Mouse (Mus musculus) mature B cell (primary cell): ENCODE data around the gene Popdc2.
"Not testable (repeated sequence)": the region's sequence is repeated elsewhere in the genome, so short reads cannot be mapped to it uniquely, and the experiment has no call there.

ENCODE experiments used
- in situ Hi-C: fragments of 300-500 bp; cut with MboI; formaldehyde crosslinking; loops from 2 replicates; pipeline ENCODE4 v1.14.3; 2019

Popdc2 gene

GRCm38 (mm10) chr16:38361933-38362332 is at the start of gene Popdc2:
Popdc2 (plus strand) TSS chr16:38362209.
- in situ Hi-C loops: no loop called here

- in situ Hi-C loops: no loop called here
Measured at GRCm38 (mm10) chr16:38318492-38318891, 43.5 kb upstream of the Popdc2 start.

GRCm38 (mm10) chr16:38319087-38319486 is 42.9 kb upstream of the Popdc2 start:
- in situ Hi-C loops: no loop called here

GRCm38 (mm10) chr16:38321452-38321935 is 40.5 kb upstream of the Popdc2 start:
- in situ Hi-C loops: no loop called here

- in situ Hi-C loops: no loop called here
Measured at GRCm38 (mm10) chr16:38324311-38324710, 37.7 kb upstream of the Popdc2 start.

GRCm38 (mm10) chr16:38326778-38327397 is 35.1 kb upstream of the Popdc2 start:
- in situ Hi-C loops: no loop called here

GRCm38 (mm10) chr16:38329340-38329739 is 32.7 kb upstream of the Popdc2 start:
- in situ Hi-C loops: no loop called here

- in situ Hi-C loops: no loop called here
Measured at GRCm38 (mm10) chr16:38334431-38334830, 27.6 kb upstream of the Popdc2 start.

- in situ Hi-C loops: not testable (repeated sequence)
Measured at GRCm38 (mm10) chr16:38338077-38338476, 23.9 kb upstream of the Popdc2 start.

- in situ Hi-C loops: loop anchor here (10.0 kb wide), 2 partner anchors 163 to 383 kb away; no protein-coding TSS in a partner anchor
Measured at GRCm38 (mm10) chr16:38341396-38342324, 20.3 kb upstream of the Popdc2 start, which contains the start of gene Maats1. Maats1 (minus strand) TSS chr16:38342143.

GRCm38 (mm10) chr16:38344941-38345725 is 16.9 kb upstream of the Popdc2 start:
- in situ Hi-C loops: loop anchor here (10.0 kb wide), 2 partner anchors 160 to 380 kb away; no protein-coding TSS in a partner anchor

- in situ Hi-C loops: loop anchor here (10.0 kb wide), 2 partner anchors 158 to 378 kb away; no protein-coding TSS in a partner anchor
Measured at GRCm38 (mm10) chr16:38346529-38347325, 15.3 kb upstream of the Popdc2 start, which contains the start of the genes Cox17 and Gm21987. Cox17 (plus strand) TSS chr16:38346991. Gm21987 (plus strand) TSS chr16:38347040.

- in situ Hi-C loops: loop anchor here (10.0 kb wide), 2 partner anchors 157 to 377 kb away; no protein-coding TSS in a partner anchor
Measured at GRCm38 (mm10) chr16:38347588-38347987, 14.4 kb upstream of the Popdc2 start.

- in situ Hi-C loops: loop anchor here (10.0 kb wide), 2 partner anchors 157 to 377 kb away; no protein-coding TSS in a partner anchor
Measured at GRCm38 (mm10) chr16:38348217-38348761, 13.7 kb upstream of the Popdc2 start.

GRCm38 (mm10) chr16:38349881-38350280 is 12.1 kb upstream of the Popdc2 start:
- in situ Hi-C loops: loop anchor here (10.0 kb wide), 2 partner anchors 155 to 375 kb away; no protein-coding TSS in a partner anchor

GRCm38 (mm10) chr16:38350361-38350855 is 11.6 kb upstream of the Popdc2 start:
- in situ Hi-C loops: no loop called here

GRCm38 (mm10) chr16:38350939-38351338 is 11.1 kb upstream of the Popdc2 start:
- in situ Hi-C loops: no loop called here

GRCm38 (mm10) chr16:38352031-38352430 is 10.0 kb upstream of the Popdc2 start:
- in situ Hi-C loops: no loop called here

GRCm38 (mm10) chr16:38352851-38353250 is 9.2 kb upstream of the Popdc2 start:
- in situ Hi-C loops: no loop called here

GRCm38 (mm10) chr16:38353642-38354041 is 8.4 kb upstream of the Popdc2 start:
- in situ Hi-C loops: no loop called here
